Mouse (Mus musculus) heart, embryonic 16.5 days (tissue): ENCODE data around the gene L3mbtl4. TPM values are rescaled to one million over a fixed set of nuclear protein-coding genes. Genes with fewer than 3 reads are reported as not detected.

Experiments used
- ATAC-seq: fragments of 200-750 bp; cut with Nextera tagmentation; replicated peaks from 2 replicates; pipeline ENCODE4 v1.8.0; 2017; ENCODE audit warnings: moderate number of reproducible peaks; ENCODE audit not compliant: insufficient read depth, low FRiP score; ENCODE audit errors: extremely low read depth
- H3K27ac ChIP-seq: fragments of 300-500 bp; sonication (generic); 2 replicates; pipeline ENCODE4 v1.5.1; 2014; ENCODE audit warnings: mild to moderate bottlenecking, low read length, control low read depth, moderate library complexity
- H3K27me3 ChIP-seq: fragments of 300-500 bp; sonication (generic); 2 replicates; pipeline ENCODE4 v1.6.1; 2014; ENCODE audit warnings: low read length, mixed read lengths; ENCODE audit not compliant: control insufficient read depth, insufficient read depth
- H3K36me3 ChIP-seq: fragments of 300-500 bp; sonication (generic); 2 replicates; pipeline ENCODE4 v1.6.1; 2014; ENCODE audit not compliant: control insufficient read depth, insufficient read depth
- H3K4me1 ChIP-seq: fragments of 300-500 bp; sonication (generic); 2 replicates; pipeline ENCODE4 v1.6.1; 2014; ENCODE audit warnings: low read length, mixed read lengths; ENCODE audit not compliant: control insufficient read depth, insufficient read depth
- H3K4me2 ChIP-seq: fragments of 300-500 bp; sonication (generic); 2 replicates; pipeline ENCODE4 v1.6.1; 2014; ENCODE audit warnings: low read depth, mild to moderate bottlenecking, control low read depth, low read length
- H3K4me3 ChIP-seq: fragments of 300-500 bp; sonication (generic); 2 replicates; pipeline ENCODE4 v1.5.1; 2014; ENCODE audit warnings: mild to moderate bottlenecking, control low read depth, low read length
- H3K9ac ChIP-seq: fragments of 300-500 bp; sonication (generic); 2 replicates; pipeline ENCODE4 v1.6.1; 2014; ENCODE audit warnings: low read length, control low read depth
- H3K9me3 ChIP-seq: fragments of 300-500 bp; sonication (generic); replicated peaks from 2 replicates; pipeline ENCODE4 v1.6.1; 2016; ENCODE audit warnings: low read length; ENCODE audit not compliant: control insufficient read depth
- WGBS: fragments of 180-500 bp; shearing (Covaris S2); extraction: QIAGEN DNeasy Blood & Tissue Kit; methylation state at CpG from one replicate; pipeline ENCODE4 v1.1.7; 2014; 5-methylcytosine and 5-hydroxymethylcytosine counted together
- polyA plus RNA-seq: library from polyadenylated mRNA; unstranded; fragments of >200 nt; fragmentation: Nextera tagmentation; extraction: Ambion mirVana; gene quantifications from 2 replicates; pipeline ENCODE4 v1.2.1, GENCODE M21; 2015

The L3mbtl4 gene
- polyA plus RNA-seq, 1 experiment from 2014 or later, result not detected

- WGBS, result 62% methylated on average over 5 of the region's 5 CpGs
- no peaks in the 10 kb centered on the region for H3K9me3 ChIP-seq
- H3K9ac ChIP-seq, result no peak overlapping the region
- no peaks in the 10 kb centered on the region for H3K27me3 ChIP-seq
- no peak overlapping the region for H3K4me3 ChIP-seq
- no peak overlapping the region for H3K4me2 ChIP-seq
- ATAC-seq, result no peak
- H3K4me1 ChIP-seq, result no peaks in the 10 kb centered on the region
- H3K27ac ChIP-seq, result no peak overlapping the region
- no peaks in the 10 kb centered on the region for H3K36me3 ChIP-seq
Observed at GRCm38 (mm10) chr17:68642521-68643088, 369.0 kb downstream of the L3mbtl4 start.

GRCm38 (mm10) chr17:68666528-68666927 lies 392.9 kb downstream of the L3mbtl4 start:
- Histone ChIP-seq H3K36me3 (no peaks in the 10 kb centered on the region), H3K4me3 (no peak overlapping the region), H3K27ac (no peak overlapping the region), H3K4me2 (no peak overlapping the region), H3K9me3 (no peaks in the 10 kb centered on the region), H3K4me1 (no peaks in the 10 kb centered on the region), H3K27me3 (no peaks in the 10 kb centered on the region), H3K9ac (no peak overlapping the region)
- ATAC-seq, result no peak
- 51% methylated on average over 1 of the region's 1 CpGs for WGBS

GRCm38 (mm10) chr17:68672088-68672504 lies 398.5 kb downstream of the L3mbtl4 start:
- Histone ChIP-seq H3K9me3 (no peaks in the 10 kb centered on the region), H3K27ac (no peak overlapping the region), H3K4me3 (no peak overlapping the region), H3K27me3 (no peaks in the 10 kb centered on the region), H3K4me2 (no peak overlapping the region), H3K36me3 (no peaks in the 10 kb centered on the region), H3K9ac (no peak overlapping the region), H3K4me1 (no peaks in the 10 kb centered on the region)
- no peak for ATAC-seq
- WGBS, result 66% methylated on average over 7 of the region's 7 CpGs

- H3K27ac ChIP-seq, result no peak overlapping the region
- ATAC-seq, result no peak
- H3K4me1 ChIP-seq, result no peaks in the 10 kb centered on the region
- 59% methylated on average over 5 of the region's 5 CpGs for WGBS
- no peak overlapping the region for H3K4me2 ChIP-seq
- no peaks in the 10 kb centered on the region for H3K9me3 ChIP-seq
- H3K36me3 ChIP-seq, result no peaks in the 10 kb centered on the region
- H3K27me3 ChIP-seq, result no peaks in the 10 kb centered on the region
- no peak overlapping the region for H3K9ac ChIP-seq
- H3K4me3 ChIP-seq, result no peak overlapping the region
Observed at GRCm38 (mm10) chr17:68710701-68711100, 437.1 kb downstream of the L3mbtl4 start.

- H3K27me3 ChIP-seq, result no peaks in the 10 kb centered on the region
- no peaks in the 10 kb centered on the region for H3K36me3 ChIP-seq
- H3K9me3 ChIP-seq, result no peaks in the 10 kb centered on the region
- no peak overlapping the region for H3K9ac ChIP-seq
- no peak overlapping the region for H3K4me3 ChIP-seq
- no peak overlapping the region for H3K27ac ChIP-seq
- H3K4me2 ChIP-seq, result no peak overlapping the region
- ATAC-seq, result no peak
- H3K4me1 ChIP-seq, result no peaks in the 10 kb centered on the region
- WGBS, result 75% methylated on average over 3 of the region's 3 CpGs
Observed at GRCm38 (mm10) chr17:68711350-68711749, 437.8 kb downstream of the L3mbtl4 start.

GRCm38 (mm10) chr17:68748296-68748695 lies 474.7 kb downstream of the L3mbtl4 start:
- 42% methylated on average over 1 of the region's 1 CpGs for WGBS
- Histone ChIP-seq H3K27me3 (no peaks in the 10 kb centered on the region), H3K9ac (no peak overlapping the region), H3K4me3 (no peak overlapping the region), H3K9me3 (no peaks in the 10 kb centered on the region), H3K4me2 (no peak overlapping the region), H3K36me3 (no peaks in the 10 kb centered on the region), H3K4me1 (no peaks in the 10 kb centered on the region), H3K27ac (no peak overlapping the region)
- ATAC-seq, result no peak

GRCm38 (mm10) chr17:68750513-68750912 lies 476.9 kb downstream of the L3mbtl4 start:
- Histone ChIP-seq H3K4me3 (no peak overlapping the region), H3K27ac (no peak overlapping the region), H3K4me1 (no peaks in the 10 kb centered on the region), H3K27me3 (no peaks in the 10 kb centered on the region), H3K9me3 (no peaks in the 10 kb centered on the region), H3K4me2 (no peak overlapping the region), H3K36me3 (no peaks in the 10 kb centered on the region), H3K9ac (no peak overlapping the region)
- 68% methylated on average over 6 of the region's 6 CpGs for WGBS
- no peak for ATAC-seq

- Histone ChIP-seq H3K4me3 (no peak overlapping the region), H3K4me2 (no peak overlapping the region), H3K36me3 (no peaks in the 10 kb centered on the region), H3K9me3 (no peaks in the 10 kb centered on the region), H3K9ac (no peak overlapping the region), H3K27ac (no peak overlapping the region), H3K4me1 (no peaks in the 10 kb centered on the region), H3K27me3 (no peaks in the 10 kb centered on the region)
- no peak for ATAC-seq
- WGBS, result 85% methylated on average over 7 of the region's 7 CpGs
Observed at GRCm38 (mm10) chr17:68753112-68753511, 479.5 kb downstream of the L3mbtl4 start.

GRCm38 (mm10) chr17:68754789-68755188 lies 481.2 kb downstream of the L3mbtl4 start:
- no peak for ATAC-seq
- 83% methylated on average over 11 of the region's 11 CpGs for WGBS
- H3K9me3 ChIP-seq, result no peaks in the 10 kb centered on the region
- no peak overlapping the region for H3K9ac ChIP-seq
- H3K27me3 ChIP-seq, result no peaks in the 10 kb centered on the region
- no peak overlapping the region for H3K4me2 ChIP-seq
- no peak overlapping the region for H3K27ac ChIP-seq
- H3K4me3 ChIP-seq, result no peak overlapping the region
- H3K4me1 ChIP-seq, result no peaks in the 10 kb centered on the region
- H3K36me3 ChIP-seq, result no peaks in the 10 kb centered on the region
